Mouse (Mus musculus): ENCODE results near the gene Aars. TPM values are rescaled to one million over a fixed set of nuclear protein-coding genes. Genes with fewer than 3 reads are reported as not detected.

Aars gene
- polyA plus RNA-seq, 1 experiment from 2014 or later, result 68.6 TPM

DNA sequence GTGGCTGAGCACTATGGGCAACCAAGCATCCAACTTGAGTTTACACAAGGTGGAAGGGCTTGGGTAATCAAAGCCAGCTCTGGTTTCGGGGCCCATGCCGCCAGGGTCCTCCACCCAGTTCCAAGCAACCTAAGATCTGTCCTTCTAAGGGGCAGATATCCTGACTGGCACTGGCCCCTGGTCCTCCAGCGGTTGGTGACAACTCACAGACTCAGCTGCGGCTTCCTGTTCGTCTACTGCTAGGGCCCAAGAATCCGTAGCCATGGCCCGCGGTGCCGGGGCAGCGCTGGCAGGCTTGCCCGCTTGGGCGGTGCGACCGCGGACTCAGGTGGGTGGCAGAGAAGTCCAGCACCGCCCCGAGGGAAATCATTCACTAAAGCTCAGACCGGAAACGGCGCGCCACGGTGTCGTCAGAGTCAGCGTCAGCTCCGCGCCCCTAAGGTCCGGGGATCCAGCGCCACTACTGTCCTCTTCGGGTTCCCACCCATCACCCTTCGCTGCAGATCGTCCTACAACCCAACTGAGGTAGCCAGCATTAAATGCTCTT, 5.5 kb upstream of the Aars start:
- peak; percentile 83 for DNase-seq (ENCODE audit: low spot score)
- Histone ChIP-seq H3K27me3 (ENCODE audit: control insufficient read depth, insufficient read depth, low read length) (no peaks in the 10 kb centered on the region), H3K4me1 (ENCODE audit: control insufficient read depth, insufficient read depth, low read length) (no peaks in the 10 kb centered on the region), H3K9ac (replicated peaks; ENCODE audit: low read length) (peak overlapping the region; percentile 80), H3K36me3 (replicated peaks; ENCODE audit: control insufficient read depth, insufficient read depth, low read depth, low read length) (no peaks in the 10 kb centered on the region), H3K9me3 (replicated peaks; ENCODE audit: control insufficient read depth, low read length) (no peaks in the 10 kb centered on the region), H3K4me3 (ENCODE audit: low read depth, low read length) (peak overlapping the region; percentile 61), H3K4me2 (ENCODE audit: low read depth, low read length) (peak overlapping the region; percentile 55), H3K27ac (replicated peaks; ENCODE audit: low read depth, low read length) (no peak overlapping the region)
- peak; percentile 89 for ATAC-seq (replicated peaks; ENCODE audit: insufficient number of reproducible peaks, low FRiP score, low TSS enrichment, low read depth)
- WGBS, result under 1% methylated on average over 31 of the region's 31 CpGs

DNA sequence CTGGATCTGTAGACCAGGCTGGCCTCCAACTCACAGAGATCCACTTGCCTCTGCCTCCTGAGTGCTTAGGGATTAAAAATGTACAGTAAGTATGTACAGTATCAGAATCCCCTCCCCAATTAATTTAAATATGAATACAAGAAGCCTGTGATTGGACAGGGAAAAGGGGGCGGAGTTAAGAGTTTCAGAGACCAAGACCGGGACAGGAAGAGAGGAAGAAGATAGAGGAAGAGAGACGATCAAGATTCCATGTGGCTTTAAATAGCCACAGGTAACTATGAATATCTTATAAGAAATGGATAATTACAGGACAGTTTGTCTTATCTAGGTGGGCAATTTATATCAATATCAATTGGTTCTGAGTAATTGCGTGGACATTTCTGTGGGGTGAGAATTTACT, 3.4 kb upstream of the Aars start:
- Histone ChIP-seq H3K36me3 (replicated peaks; ENCODE audit: control insufficient read depth, insufficient read depth, low read depth, low read length) (no peaks in the 10 kb centered on the region), H3K27me3 (ENCODE audit: control insufficient read depth, insufficient read depth, low read length) (no peaks in the 10 kb centered on the region), H3K27ac (replicated peaks; ENCODE audit: low read depth, low read length) (no peak overlapping the region), H3K9me3 (replicated peaks; ENCODE audit: control insufficient read depth, low read length) (no peaks in the 10 kb centered on the region), H3K9ac (replicated peaks; ENCODE audit: low read length) (no peak overlapping the region), H3K4me3 (ENCODE audit: low read depth, low read length) (no peak overlapping the region), H3K4me2 (ENCODE audit: low read depth, low read length) (no peak overlapping the region), H3K4me1 (ENCODE audit: control insufficient read depth, insufficient read depth, low read length) (no peaks in the 10 kb centered on the region)
- DNase-seq (ENCODE audit: low spot score) (no peak), ATAC-seq (replicated peaks; ENCODE audit: insufficient number of reproducible peaks, low FRiP score, low TSS enrichment, low read depth) (no peak)
- WGBS, result 51% methylated on average over 4 of the region's 4 CpGs

DNA sequence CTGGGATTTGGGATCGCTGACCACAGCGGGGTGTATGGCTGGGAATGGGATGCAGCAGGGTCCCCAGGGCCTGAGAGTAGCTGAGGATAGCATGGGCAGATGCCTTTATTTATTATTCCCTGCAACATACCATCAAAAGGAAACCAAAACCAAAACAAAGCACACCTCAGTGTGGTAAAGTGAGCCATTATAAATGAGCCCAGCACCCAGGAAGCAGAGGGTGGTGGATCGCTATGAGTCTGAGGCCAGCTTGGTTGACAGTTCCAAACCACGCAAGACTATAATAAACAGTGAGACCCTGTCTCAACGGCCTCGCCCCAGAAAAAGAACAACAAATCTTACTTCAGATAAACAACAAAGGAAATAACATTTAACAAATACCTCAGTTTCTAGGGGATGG, 2.9 kb upstream of the Aars start:
- Histone ChIP-seq H3K4me1 (ENCODE audit: control insufficient read depth, insufficient read depth, low read length) (no peaks in the 10 kb centered on the region), H3K27ac (replicated peaks; ENCODE audit: low read depth, low read length) (no peak overlapping the region), H3K27me3 (ENCODE audit: control insufficient read depth, insufficient read depth, low read length) (no peaks in the 10 kb centered on the region), H3K9ac (replicated peaks; ENCODE audit: low read length) (no peak overlapping the region), H3K4me3 (ENCODE audit: low read depth, low read length) (no peak overlapping the region), H3K9me3 (replicated peaks; ENCODE audit: control insufficient read depth, low read length) (no peaks in the 10 kb centered on the region), H3K4me2 (ENCODE audit: low read depth, low read length) (no peak overlapping the region), H3K36me3 (replicated peaks; ENCODE audit: control insufficient read depth, insufficient read depth, low read depth, low read length) (no peaks in the 10 kb centered on the region)
- 83% methylated on average over 6 of the region's 6 CpGs for WGBS
- ATAC-seq (replicated peaks; ENCODE audit: insufficient number of reproducible peaks, low FRiP score, low TSS enrichment, low read depth), result no peak
- DNase-seq (ENCODE audit: low spot score), result no peak

DNA sequence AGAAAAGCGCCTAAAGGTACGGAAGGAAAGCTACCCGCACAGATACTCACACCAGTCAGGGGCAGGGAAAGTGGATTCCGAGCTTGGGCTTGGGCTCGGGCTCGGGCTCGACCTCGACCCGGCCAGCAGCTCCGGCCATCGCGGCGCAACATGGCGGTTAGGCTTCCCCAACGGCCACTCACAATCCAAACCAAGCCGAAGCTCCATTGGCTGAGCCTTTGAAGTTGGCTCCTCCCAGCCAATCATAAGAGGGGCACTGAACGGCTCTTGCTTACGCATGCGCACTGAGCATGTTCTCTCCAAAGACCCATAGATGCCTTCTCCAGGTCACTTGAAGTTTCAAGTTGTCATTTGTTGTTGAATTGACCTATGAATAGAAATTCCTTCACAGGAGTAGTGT, 1.4 kb upstream of the Aars start, which contains the start of gene Ddx19b:
Gene Ddx19b, minus strand, starts transcription at position 180 of the 400 bp plus-strand sequence.
- Histone ChIP-seq H3K9ac (replicated peaks; ENCODE audit: low read length) (no peak within 1 kb of the TSS), H3K36me3 (replicated peaks; ENCODE audit: control insufficient read depth, insufficient read depth, low read depth, low read length) (no peaks in the 10 kb centered on the region; the same call in 1 of the 2 replicates), H3K4me3 (ENCODE audit: low read depth, low read length) (no peak within 1 kb of the TSS), H3K4me2 (ENCODE audit: low read depth, low read length) (no peak within 1 kb of the TSS), H3K27ac (replicated peaks; ENCODE audit: low read depth, low read length) (no peak within 1 kb of the TSS), H3K27me3 (ENCODE audit: control insufficient read depth, insufficient read depth, low read length) (no peaks in the 10 kb centered on the region), H3K4me1 (ENCODE audit: control insufficient read depth, insufficient read depth, low read length) (no peaks in the 10 kb centered on the region; the same call in 1 of the 2 replicates), H3K9me3 (replicated peaks; ENCODE audit: control insufficient read depth, low read length) (no peaks in the 10 kb centered on the region)
- 94% methylated on average over 19 of the region's 19 CpGs for WGBS
- no peak for ATAC-seq (replicated peaks; ENCODE audit: insufficient number of reproducible peaks, low FRiP score, low TSS enrichment, low read depth)
- no peak for DNase-seq (ENCODE audit: low spot score)

DNA sequence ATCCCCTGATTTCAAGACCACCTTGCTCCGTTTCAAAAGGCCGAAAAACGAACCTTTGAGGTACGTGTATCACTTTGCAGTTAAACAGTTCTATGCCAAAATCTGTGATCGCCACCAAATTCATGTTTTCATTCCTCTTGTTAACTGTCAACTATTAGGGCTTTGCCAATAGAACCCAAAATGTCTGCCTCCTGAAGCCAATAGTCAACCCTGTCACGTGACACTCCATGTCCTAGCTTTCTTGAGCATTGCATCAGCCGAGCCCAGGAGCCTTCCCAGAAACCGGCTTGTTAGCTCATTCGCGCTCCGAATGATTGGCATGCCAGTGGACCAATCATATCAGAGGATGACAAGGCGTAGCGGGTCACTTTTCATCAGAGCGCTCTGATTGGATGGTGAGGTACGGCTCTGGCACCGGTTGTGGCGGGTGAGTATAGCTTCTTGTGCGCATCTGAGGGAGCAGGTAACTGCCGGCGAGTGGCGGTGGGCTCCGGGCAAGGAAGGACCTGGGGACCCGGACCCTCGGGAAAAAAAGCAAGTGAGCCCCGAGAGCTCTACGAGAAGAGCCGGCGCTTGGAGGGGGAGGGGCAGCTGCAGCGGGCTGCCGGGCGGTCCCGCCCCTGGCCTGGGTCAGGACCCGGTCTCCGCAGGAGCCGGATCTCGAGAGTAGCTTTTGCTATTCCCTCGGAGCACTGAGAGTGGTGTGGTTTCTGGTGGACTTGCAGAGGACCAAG, 705 bp downstream of the Aars start:
- no peaks in the 10 kb centered on the region for H3K9me3 ChIP-seq (replicated peaks; ENCODE audit: control insufficient read depth, low read length)
- H3K4me3 ChIP-seq (ENCODE audit: low read depth, low read length), result peak overlapping the region; percentile 77
- peak; percentile 100 for DNase-seq (ENCODE audit: low spot score)
- peaks cover 2% of the 10 kb centered on the region for H3K36me3 ChIP-seq (replicated peaks; ENCODE audit: control insufficient read depth, insufficient read depth, low read depth, low read length)
- H3K27me3 ChIP-seq (ENCODE audit: control insufficient read depth, insufficient read depth, low read length), result no peaks in the 10 kb centered on the region
- H3K27ac ChIP-seq (replicated peaks; ENCODE audit: low read depth, low read length), result peak overlapping the region; percentile 31; the same call in 1 of the 2 replicates
- peak overlapping the region; percentile 74 for H3K9ac ChIP-seq (replicated peaks; ENCODE audit: low read length)
- peak; percentile 99 for ATAC-seq (replicated peaks; ENCODE audit: insufficient number of reproducible peaks, low FRiP score, low TSS enrichment, low read depth)
- WGBS, result 5% methylated on average over 37 of the region's 37 CpGs
- H3K4me1 ChIP-seq (ENCODE audit: control insufficient read depth, insufficient read depth, low read length), result no peaks in the 10 kb centered on the region; the same call in 1 of the 2 replicates
- peak overlapping the region; percentile 62 for H3K4me2 ChIP-seq (ENCODE audit: low read depth, low read length)

DNA sequence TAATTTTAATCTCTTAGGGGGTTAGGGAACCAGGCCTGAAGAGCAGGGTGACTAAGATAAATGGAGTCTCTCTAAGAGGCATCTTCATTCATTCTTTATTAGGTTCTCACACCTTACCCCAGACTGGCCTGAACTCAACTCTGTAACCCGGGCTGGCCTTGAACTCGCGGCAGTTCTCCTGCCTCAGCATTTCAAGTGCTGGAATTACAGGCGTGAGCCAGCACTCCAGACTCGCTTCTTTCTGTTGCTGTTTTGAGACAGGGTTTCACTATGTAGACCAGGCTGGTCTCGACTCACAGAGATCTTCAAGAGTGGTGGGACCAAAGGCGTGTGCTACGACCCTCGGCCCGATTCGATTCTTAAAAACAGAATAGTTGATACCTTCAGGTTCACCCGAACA, 1.3 kb downstream of the Aars start:
- Histone ChIP-seq H3K4me3 (ENCODE audit: low read depth, low read length) (peak overlapping the region; percentile 77), H3K4me1 (ENCODE audit: control insufficient read depth, insufficient read depth, low read length) (no peaks in the 10 kb centered on the region; the same call in 1 of the 2 replicates), H3K9ac (replicated peaks; ENCODE audit: low read length) (peak overlapping the region; percentile 74), H3K27me3 (ENCODE audit: control insufficient read depth, insufficient read depth, low read length) (no peaks in the 10 kb centered on the region), H3K36me3 (replicated peaks; ENCODE audit: control insufficient read depth, insufficient read depth, low read depth, low read length) (peaks cover 2% of the 10 kb centered on the region), H3K9me3 (replicated peaks; ENCODE audit: control insufficient read depth, low read length) (no peaks in the 10 kb centered on the region), H3K27ac (replicated peaks; ENCODE audit: low read depth, low read length) (peak overlapping the region; percentile 31; the same call in 1 of the 2 replicates), H3K4me2 (ENCODE audit: low read depth, low read length) (peak overlapping the region; percentile 62)
- 22% methylated on average over 12 of the region's 12 CpGs for WGBS
- DNase-seq (ENCODE audit: low spot score) (peak; percentile 50), ATAC-seq (replicated peaks; ENCODE audit: insufficient number of reproducible peaks, low FRiP score, low TSS enrichment, low read depth) (peak; percentile 20; the same call in 1 of the 2 replicates)

DNA sequence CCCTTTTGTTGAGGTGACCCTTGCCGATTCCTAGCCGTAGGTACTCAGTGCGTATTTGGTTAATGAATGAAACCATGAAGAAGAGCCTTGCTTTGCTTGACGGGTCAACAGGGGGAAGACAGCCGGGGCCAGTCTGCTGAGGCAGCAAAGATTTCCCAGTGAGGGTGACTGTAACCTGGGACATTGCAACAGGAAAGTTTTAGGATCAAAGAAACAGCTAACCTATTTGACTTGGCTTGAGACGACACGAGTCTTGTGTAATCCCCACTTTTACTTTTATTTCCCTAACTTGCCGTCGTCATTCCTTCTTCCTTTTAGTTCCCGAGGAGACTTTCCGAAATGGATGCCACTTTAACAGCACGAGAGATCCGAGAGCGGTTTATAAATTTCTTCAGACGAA, 3.6 kb downstream of the Aars start:
- no peak for DNase-seq (ENCODE audit: low spot score)
- no peaks in the 10 kb centered on the region; the same call in 1 of the 2 replicates for H3K4me1 ChIP-seq (ENCODE audit: control insufficient read depth, insufficient read depth, low read length)
- WGBS, result 94% methylated on average over 15 of the region's 15 CpGs
- H3K9me3 ChIP-seq (replicated peaks; ENCODE audit: control insufficient read depth, low read length), result no peaks in the 10 kb centered on the region
- no peak for ATAC-seq (replicated peaks; ENCODE audit: insufficient number of reproducible peaks, low FRiP score, low TSS enrichment, low read depth)
- peaks cover 8% of the 10 kb centered on the region for H3K36me3 ChIP-seq (replicated peaks; ENCODE audit: control insufficient read depth, insufficient read depth, low read depth, low read length)
- H3K9ac ChIP-seq (replicated peaks; ENCODE audit: low read length), result no peak overlapping the region
- no peak overlapping the region for H3K4me2 ChIP-seq (ENCODE audit: low read depth, low read length)
- H3K27ac ChIP-seq (replicated peaks; ENCODE audit: low read depth, low read length), result no peak overlapping the region
- H3K27me3 ChIP-seq (ENCODE audit: control insufficient read depth, insufficient read depth, low read length), result no peaks in the 10 kb centered on the region
- no peak overlapping the region for H3K4me3 ChIP-seq (ENCODE audit: low read depth, low read length)

DNA sequence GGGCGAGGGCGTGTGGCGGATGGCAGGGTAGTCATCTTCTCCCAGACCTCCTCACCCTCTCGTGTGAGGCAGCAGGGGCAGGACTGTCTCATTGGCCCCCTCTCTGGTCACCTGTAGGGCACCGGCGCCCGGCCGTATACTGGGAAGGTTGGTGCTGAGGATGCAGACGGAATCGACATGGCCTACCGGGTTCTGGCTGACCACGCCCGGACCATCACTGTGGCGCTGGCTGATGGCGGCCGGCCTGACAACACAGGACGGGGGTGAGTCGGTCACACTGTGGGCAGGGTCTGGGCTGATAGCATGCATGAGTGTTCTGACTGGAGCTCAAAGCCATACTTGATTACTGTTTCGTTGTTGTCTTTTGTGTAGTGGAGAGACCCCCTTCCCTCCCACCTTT, 9.6 kb downstream of the Aars start:
- Histone ChIP-seq H3K27ac (replicated peaks; ENCODE audit: low read depth, low read length) (no peak overlapping the region), H3K4me2 (ENCODE audit: low read depth, low read length) (no peak overlapping the region), H3K4me3 (ENCODE audit: low read depth, low read length) (no peak overlapping the region), H3K27me3 (ENCODE audit: control insufficient read depth, insufficient read depth, low read length) (no peaks in the 10 kb centered on the region), H3K9me3 (replicated peaks; ENCODE audit: control insufficient read depth, low read length) (no peaks in the 10 kb centered on the region), H3K9ac (replicated peaks; ENCODE audit: low read length) (no peak overlapping the region), H3K36me3 (replicated peaks; ENCODE audit: control insufficient read depth, insufficient read depth, low read depth, low read length) (peaks cover 30% of the 10 kb centered on the region), H3K4me1 (ENCODE audit: control insufficient read depth, insufficient read depth, low read length) (no peaks in the 10 kb centered on the region)
- ATAC-seq (replicated peaks; ENCODE audit: insufficient number of reproducible peaks, low FRiP score, low TSS enrichment, low read depth) (no peak), DNase-seq (ENCODE audit: low spot score) (no peak)
- 96% methylated on average over 19 of the region's 19 CpGs for WGBS
